Mouse (Mus musculus) MEL (cell line): ENCODE results near the gene Nek2. TPM values are rescaled to one million over a fixed set of nuclear protein-coding genes. Genes with fewer than 3 reads are reported as not detected.
A peak's percentile ranks its signal among the peaks of the same experiment; 100 is the strongest.

Source experiments
- DNase-seq: peaks from one replicate; pipeline ENCODE4 v3.0.0; 2011; ENCODE audit warnings: low read depth, low spot score
- H3K27ac ChIP-seq: 2 replicates; pipeline ENCODE4 v1.5.1; 2012; ENCODE audit warnings: low read depth, mild to moderate bottlenecking, control low read depth, low read length, moderate library complexity; ENCODE audit not compliant: control insufficient read depth
- H3K27me3 ChIP-seq, 2 experiments: fragments of 150-350 bp in 1 of 2; sonication (generic) in 1 of 2; 2 replicates each; pipeline ENCODE4 v1.6.1; 2012; ENCODE audit warnings: low read length in 2 of 2, mild to moderate bottlenecking in 2 of 2, improper control_type of control experiment in 1 of 2, moderate library complexity in 1 of 2; ENCODE audit not compliant: insufficient read depth in 2 of 2, control insufficient read depth in 1 of 2
- H3K36me3 ChIP-seq, 2 experiments: 2 replicates each; pipeline ENCODE4 v1.6.1; 2012 to 2014; ENCODE audit warnings: low read length in 2 of 2, improper control_type of control experiment in 1 of 2, inconsistent platforms in 1 of 2, mild to moderate bottlenecking in 1 of 2; ENCODE audit not compliant: insufficient read depth in 2 of 2, control insufficient read depth in 1 of 2
- H3K4me1 ChIP-seq, 2 experiments: fragments of 150-350 bp in 1 of 2; sonication (generic) in 1 of 2; 2 replicates each; pipeline ENCODE4 v1.6.1; 2012; ENCODE audit warnings: low read length in 2 of 2, improper control_type of control experiment in 1 of 2, mild to moderate bottlenecking in 1 of 2; ENCODE audit not compliant: insufficient read depth in 2 of 2, control insufficient read depth in 1 of 2
- H3K4me3 ChIP-seq, 2 experiments: fragments of 150-350 bp in 1 of 2; sonication (generic) in 1 of 2; 2 replicates each; pipeline ENCODE4 v1.5.1; 2012; ENCODE audit warnings: low read depth in 2 of 2, low read length in 2 of 2, mild to moderate bottlenecking in 2 of 2, moderate library complexity in 2 of 2, control low read depth in 1 of 2, improper control_type of control experiment in 1 of 2; ENCODE audit not compliant: control insufficient read depth in 1 of 2, insufficient read depth in 1 of 2
- H3K79me2 ChIP-seq: 2 replicates; pipeline ENCODE4 v1.6.1; 2012; ENCODE audit warnings: mild to moderate bottlenecking, low read length, moderate library complexity; ENCODE audit not compliant: control insufficient read depth, poor library complexity, insufficient read depth
- H3K9ac ChIP-seq: 2 replicates; pipeline ENCODE4 v1.6.1; 2012; ENCODE audit warnings: low read depth, mild to moderate bottlenecking, control low read depth, low read length, moderate library complexity; ENCODE audit not compliant: control insufficient read depth, poor library complexity, severe bottlenecking
- H3K9me3 ChIP-seq: fragments of 150-350 bp; sonication (generic); replicated peaks from 2 replicates; pipeline ENCODE4 v1.6.1; 2012; ENCODE audit warnings: mild to moderate bottlenecking, low read length, improper control_type of control experiment, moderate library complexity; ENCODE audit not compliant: insufficient read depth
- CHD1 ChIP-seq: IDR thresholded peaks from 2 replicates; pipeline ENCODE4 v1.6.1; 2012; ENCODE audit warnings: low read depth, mild to moderate bottlenecking, inconsistent platforms, low read length, improper control_type of control experiment
- CHD2 ChIP-seq: IDR thresholded peaks from 2 replicates; pipeline ENCODE4 v1.6.1; 2011; ENCODE audit warnings: low read length, improper control_type of control experiment
- CTCF ChIP-seq, 3 experiments: IDR thresholded peaks in 2 of 3; conservative IDR thresholded peaks in 1 of 3; 2 replicates each; pipeline ENCODE4 v1.5.1; 2011 to 2012; ENCODE audit warnings: low read length in 3 of 3, low read depth in 2 of 3, mild to moderate bottlenecking in 2 of 3, improper control_type of control experiment in 1 of 3, inconsistent platforms in 1 of 3, mixed read lengths in 1 of 3, moderate library complexity in 1 of 3; ENCODE audit not compliant: control insufficient read depth in 1 of 3, insufficient read depth in 1 of 3, poor library complexity in 1 of 3, severe bottlenecking in 1 of 3
- E2F4 ChIP-seq: IDR thresholded peaks from 2 replicates; pipeline ENCODE4 v1.6.1; 2011; ENCODE audit warnings: low read depth, low read length, improper control_type of control experiment, borderline replicate concordance
- ELF1 ChIP-seq: IDR thresholded peaks from 2 replicates; pipeline ENCODE4 v1.6.1; 2014; ENCODE audit warnings: low read depth, mild to moderate bottlenecking, inconsistent platforms, low read length, improper control_type of control experiment, moderate library complexity
- EP300 ChIP-seq, 2 experiments: IDR thresholded peaks; 2 replicates each; pipeline ENCODE4 v1.6.1; 2011; ENCODE audit warnings: improper control_type of control experiment in 2 of 2, low read length in 2 of 2, low read depth in 1 of 2, mild to moderate bottlenecking in 1 of 2
- ETS1 ChIP-seq: IDR thresholded peaks from 2 replicates; pipeline ENCODE4 v1.6.1; 2012; ENCODE audit warnings: low read depth, mild to moderate bottlenecking, inconsistent platforms, low read length, improper control_type of control experiment, moderate library complexity
- GABPA ChIP-seq: IDR thresholded peaks from 2 replicates; pipeline ENCODE4 v1.6.1; 2012; ENCODE audit warnings: low read depth, mild to moderate bottlenecking, inconsistent platforms, low read length, improper control_type of control experiment, moderate library complexity
- GATA1 ChIP-seq: IDR thresholded peaks from 2 replicates; pipeline ENCODE4 v1.6.1; 2011; ENCODE audit warnings: low read depth, low read length, improper control_type of control experiment
- HCFC1 ChIP-seq: IDR thresholded peaks from 2 replicates; pipeline ENCODE4 v1.6.1; 2012; ENCODE audit warnings: low read depth, mild to moderate bottlenecking, inconsistent platforms, low read length, improper control_type of control experiment, moderate library complexity
- JUND ChIP-seq: IDR thresholded peaks from 2 replicates; pipeline ENCODE4 v1.6.1; 2011; ENCODE audit warnings: low read depth, mild to moderate bottlenecking, improper control_type of control experiment, low read length
- KAT2A ChIP-seq: conservative IDR thresholded peaks from 2 replicates; pipeline ENCODE4 v1.6.1; 2012; ENCODE audit warnings: low read depth, low read length, improper control_type of control experiment, inconsistent platforms
- MAFK ChIP-seq: IDR thresholded peaks from 2 replicates; pipeline ENCODE4 v1.6.1; 2011; ENCODE audit warnings: low read depth, mild to moderate bottlenecking, low read length, improper control_type of control experiment, borderline replicate concordance
- MAX ChIP-seq: IDR thresholded peaks from 2 replicates; pipeline ENCODE4 v1.6.1; 2011; ENCODE audit warnings: low read length, improper control_type of control experiment
- MAZ ChIP-seq: IDR thresholded peaks from 2 replicates; pipeline ENCODE4 v1.6.1; 2012; ENCODE audit warnings: low read depth, mild to moderate bottlenecking, inconsistent platforms, low read length, improper control_type of control experiment
- MEF2A ChIP-seq: IDR thresholded peaks from 2 replicates; pipeline ENCODE4 v1.6.1; 2014; ENCODE audit warnings: low read depth, mild to moderate bottlenecking, inconsistent platforms, low read length, improper control_type of control experiment; ENCODE audit not compliant: poor library complexity, insufficient replicate concordance, severe bottlenecking; ENCODE audit errors: extremely low read depth
- MXI1 ChIP-seq: IDR thresholded peaks from 2 replicates; pipeline ENCODE4 v1.6.1; 2011; ENCODE audit warnings: mild to moderate bottlenecking, low read depth, low read length, improper control_type of control experiment
- MYB ChIP-seq: IDR thresholded peaks from 2 replicates; pipeline ENCODE4 v1.6.1; 2011; ENCODE audit warnings: mild to moderate bottlenecking, low read depth, low read length, improper control_type of control experiment
- MYC ChIP-seq: IDR thresholded peaks from 2 replicates; pipeline ENCODE4 v1.6.1; 2011; ENCODE audit warnings: low read depth, mild to moderate bottlenecking, low read length, improper control_type of control experiment, moderate library complexity
- NELFE ChIP-seq: IDR thresholded peaks from 2 replicates; pipeline ENCODE4 v1.6.1; 2011; ENCODE audit warnings: low read depth, low read length, improper control_type of control experiment
- NRF1 ChIP-seq: IDR thresholded peaks from 2 replicates; pipeline ENCODE4 v1.6.1; 2014; ENCODE audit warnings: low read depth, mild to moderate bottlenecking, inconsistent platforms, low read length, improper control_type of control experiment, moderate library complexity; ENCODE audit not compliant: poor library complexity, insufficient read depth, severe bottlenecking
- POLR2A ChIP-seq, 2 experiments: IDR thresholded peaks; 2 replicates each; pipeline ENCODE4 v1.6.1; 2011 to 2012; ENCODE audit warnings: low read length in 2 of 2, mild to moderate bottlenecking in 2 of 2, control low read depth in 1 of 2, improper control_type of control experiment in 1 of 2, low read depth in 1 of 2, moderate library complexity in 1 of 2; ENCODE audit not compliant: control insufficient read depth in 1 of 2, insufficient read depth in 1 of 2, poor library complexity in 1 of 2
- POLR2AphosphoS2 ChIP-seq: IDR thresholded peaks from 2 replicates; pipeline ENCODE4 v1.6.1; 2011; ENCODE audit warnings: low read length, improper control_type of control experiment
- POLR2AphosphoS5 ChIP-seq: IDR thresholded peaks from 2 replicates; pipeline ENCODE4 v1.6.1; 2012; ENCODE audit warnings: low read depth, borderline replicate concordance, mild to moderate bottlenecking, inconsistent platforms, low read length, moderate library complexity, mixed read lengths
- RAD21 ChIP-seq: IDR thresholded peaks from 2 replicates; pipeline ENCODE4 v1.6.1; 2011; ENCODE audit warnings: mild to moderate bottlenecking, low read depth, low read length, improper control_type of control experiment
- RCOR1 ChIP-seq: IDR thresholded peaks from 2 replicates; pipeline ENCODE4 v1.6.1; 2012; ENCODE audit warnings: low read depth, mild to moderate bottlenecking, inconsistent platforms, low read length, improper control_type of control experiment
- SIN3A ChIP-seq: IDR thresholded peaks from 2 replicates; pipeline ENCODE4 v1.6.1; 2012; ENCODE audit warnings: low read length, improper control_type of control experiment, inconsistent platforms
- TAL1 ChIP-seq: IDR thresholded peaks from 2 replicates; pipeline ENCODE4 v1.6.1; 2012; ENCODE audit warnings: mild to moderate bottlenecking, inconsistent platforms, low read length, moderate library complexity, mixed read lengths
- TBP ChIP-seq: IDR thresholded peaks from 2 replicates; pipeline ENCODE4 v1.8.0; 2011; ENCODE audit warnings: low read depth, low read length, improper control_type of control experiment
- TCF12 ChIP-seq: IDR thresholded peaks from 2 replicates; pipeline ENCODE4 v1.6.1; 2014; ENCODE audit warnings: low read depth, mild to moderate bottlenecking, inconsistent platforms, low read length, improper control_type of control experiment, moderate library complexity
- UBTF ChIP-seq: IDR thresholded peaks from 2 replicates; pipeline ENCODE4 v1.6.1; 2012; ENCODE audit warnings: low read depth, mild to moderate bottlenecking, inconsistent platforms, low read length, improper control_type of control experiment, moderate library complexity, borderline replicate concordance; ENCODE audit not compliant: insufficient read depth
- USF1 ChIP-seq: IDR thresholded peaks from 2 replicates; pipeline ENCODE4 v1.6.1; 2014; ENCODE audit warnings: low read depth, mild to moderate bottlenecking, inconsistent platforms, low read length, improper control_type of control experiment, moderate library complexity
- USF2 ChIP-seq, 2 experiments: IDR thresholded peaks; 2 replicates each; pipeline ENCODE4 v1.6.1; 2011 to 2012; ENCODE audit warnings: improper control_type of control experiment in 2 of 2, low read length in 2 of 2, borderline replicate concordance in 1 of 2, inconsistent platforms in 1 of 2, low read depth in 1 of 2, mild to moderate bottlenecking in 1 of 2; ENCODE audit not compliant: insufficient read depth in 1 of 2
- ZC3H11A ChIP-seq: IDR thresholded peaks from 2 replicates; pipeline ENCODE4 v1.6.1; 2012; ENCODE audit warnings: low read depth, mild to moderate bottlenecking, inconsistent platforms, low read length, improper control_type of control experiment
- ZKSCAN1 ChIP-seq: IDR thresholded peaks from 2 replicates; pipeline ENCODE4 v1.6.1; 2012; ENCODE audit warnings: low read depth, mild to moderate bottlenecking, inconsistent platforms, low read length, improper control_type of control experiment, moderate library complexity
- ZMIZ1 ChIP-seq: IDR thresholded peaks from 2 replicates; pipeline ENCODE4 v1.6.1; 2012; ENCODE audit warnings: low read depth, mild to moderate bottlenecking, inconsistent platforms, low read length, improper control_type of control experiment, moderate library complexity
- ZNF384 ChIP-seq: IDR thresholded peaks from 2 replicates; pipeline ENCODE4 v1.6.1; 2012; ENCODE audit warnings: low read depth, mild to moderate bottlenecking, inconsistent platforms, low read length, improper control_type of control experiment
- polyA plus RNA-seq, 2 experiments: library from polyadenylated mRNA; stranded (reverse) in 1 of 2; unstranded in 1 of 2; fragments of >175 nt in 1 of 2; fragments of >200 nt in 1 of 2; gene quantifications; 2 replicates each; pipeline versions ENCODE4 v1.2.1 to v1.2.4; 2012; ENCODE audit warnings: low replicate concordance in 2 of 2, low read depth in 1 of 2; ENCODE audit not compliant: insufficient read length in 2 of 2, insufficient read depth in 1 of 2, missing spikeins in 1 of 2
- total RNA-seq: library from RNA; depleted of rRNA; stranded (reverse); fragments of 300-350 nt; gene quantifications from 2 replicates; pipeline ENCODE4 v1.2.3, GENCODE M21; 2012

The Nek2 gene
- total and polyA plus RNA-seq, 3 experiments, result 34.9 to 56.5 TPM; not detected in 1

DNA sequence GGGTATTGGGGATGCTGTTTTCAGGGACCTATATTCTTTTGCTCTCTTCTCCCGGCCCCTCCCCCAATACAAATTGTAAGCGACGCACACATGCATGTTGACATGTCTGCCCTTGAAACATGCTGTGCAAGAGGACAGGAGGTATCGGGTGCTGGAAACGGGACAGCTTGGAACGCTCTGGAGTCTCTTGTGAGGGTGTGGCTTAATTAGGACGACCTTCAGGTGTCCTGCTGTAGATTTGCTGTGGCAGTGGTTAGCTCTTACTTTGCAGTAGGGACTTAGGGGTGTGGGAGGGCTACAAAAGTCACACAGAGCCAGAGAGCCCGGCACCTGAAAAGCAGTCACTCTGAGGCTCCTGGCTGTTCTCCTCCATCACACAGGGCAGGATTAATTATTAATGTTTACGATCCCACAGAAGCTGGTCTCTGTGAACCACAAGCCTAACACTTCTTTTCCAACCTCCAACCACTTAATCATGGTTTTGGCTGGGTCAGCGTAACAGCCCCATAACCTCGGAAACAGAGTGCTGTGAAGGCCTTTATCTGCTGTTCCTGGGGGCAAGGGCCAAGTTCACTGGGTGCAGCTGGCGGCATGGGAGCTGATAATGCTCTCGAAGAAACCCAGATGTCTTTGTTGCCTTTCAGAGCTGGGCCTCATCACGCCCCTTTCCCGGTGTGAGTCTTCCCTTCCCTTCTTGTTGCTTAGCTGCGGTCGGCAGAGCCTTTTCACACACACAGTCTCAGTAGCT is 17.9 kb downstream of the Nek2 start:
- H3K27me3 ChIP-seq, result no peaks in the 10 kb centered on the region
- no peak overlapping the region for H3K27ac ChIP-seq
- no peak overlapping the region for H3K4me3 ChIP-seq
- no peaks in the 10 kb centered on the region for H3K79me2 ChIP-seq
- no peaks in the 10 kb centered on the region for H3K9me3 ChIP-seq
- no peaks in the 10 kb centered on the region for H3K4me1 ChIP-seq
- DNase-seq, result peak; percentile 49
- H3K9ac ChIP-seq, result no peak overlapping the region
- H3K36me3 ChIP-seq, result no peaks in the 10 kb centered on the region
- peak; percentile 34; the same call in 1 of the 2 replicates for TF ChIP-seq GATA1
- TF ChIP-seq MYB, result no peak
- TF ChIP-seq MAZ, result no peak
- no peak for TF ChIP-seq RCOR1
- TF ChIP-seq POLR2AphosphoS5, result no peak
- TF ChIP-seq TBP, result no peak
- no peak for TF ChIP-seq CHD2
- no peak for TF ChIP-seq MEF2A
- no peak for TF ChIP-seq MXI1
- TF ChIP-seq MAX, result no peak
- TF ChIP-seq POLR2AphosphoS2, result no peak
- TF ChIP-seq NRF1, result no peak
- no peak for TF ChIP-seq ELF1
- peak in 1 of 2 experiments; percentile 41; a peak in 1 of 4 replicates for TF ChIP-seq EP300 (IDR thresholded peaks at IDR 0.05; ENCODE audit: low read depth in 1 of 2, low read length in 2 of 2)
- TF ChIP-seq POLR2A (IDR thresholded peaks at IDR 0.05; ENCODE audit: control insufficient read depth in 1 of 2, insufficient read depth in 1 of 2, low read depth in 1 of 2, low read length in 2 of 2, poor library complexity in 1 of 2), result no peak
- no peak for TF ChIP-seq ZKSCAN1
- peak; percentile 24; the same call in 1 of the 2 replicates for TF ChIP-seq TAL1
- TF ChIP-seq SIN3A, result no peak
- no peak for TF ChIP-seq UBTF
- peak; percentile 67 for TF ChIP-seq TCF12
- no peak for TF ChIP-seq ZC3H11A
- TF ChIP-seq HCFC1, result no peak
- no peak for TF ChIP-seq JUND
- no peak for TF ChIP-seq E2F4
- TF ChIP-seq NELFE, result no peak
- TF ChIP-seq CTCF (IDR thresholded peaks at IDR 0.05 in 2 of 3, conservative IDR thresholded peaks at IDR 0.05 in 1 of 3; ENCODE audit: control insufficient read depth in 1 of 3, insufficient read depth in 1 of 3, low read depth in 2 of 3, low read length in 3 of 3, poor library complexity in 1 of 3, severe bottlenecking in 1 of 3), result no peak
- TF ChIP-seq CHD1, result no peak
- no peak for TF ChIP-seq RAD21
- no peak for TF ChIP-seq KAT2A
- no peak for TF ChIP-seq GABPA
- TF ChIP-seq ETS1, result peak; percentile 62
- TF ChIP-seq ZNF384, result no peak
- TF ChIP-seq USF1, result no peak
- TF ChIP-seq USF2 (IDR thresholded peaks at IDR 0.05; ENCODE audit: borderline replicate concordance in 1 of 2, insufficient read depth in 1 of 2, low read depth in 1 of 2, low read length in 2 of 2), result no peak
- no peak for TF ChIP-seq ZMIZ1
- TF ChIP-seq MYC, result no peak
- no peak for TF ChIP-seq MAFK
